Mouse (Mus musculus) intestine, embryonic 16.5 days (tissue): Measurements from ENCODE around the gene Abcc2. TPM values are rescaled to one million over a fixed set of nuclear protein-coding genes. Genes with fewer than 3 reads are reported as not detected.
A peak's percentile ranks its signal among the peaks of the same experiment; 100 is the strongest.

Source experiments
- ATAC-seq: fragments of 200-750 bp; cut with Nextera tagmentation; 2 replicates; pipeline ENCODE4 v1.8.0; 2017; ENCODE audit warnings: moderate TSS enrichment, moderate library complexity
- H3K27ac ChIP-seq: fragments of 300-500 bp; sonication (generic); 2 replicates; pipeline ENCODE4 v1.5.1; 2014; ENCODE audit warnings: mild to moderate bottlenecking, low read length
- H3K27me3 ChIP-seq: fragments of 300-500 bp; sonication (generic); replicated peaks from 2 replicates; pipeline ENCODE4 v1.6.1; 2014; ENCODE audit warnings: low read length, control low read depth, mixed read lengths; ENCODE audit not compliant: control insufficient read depth, insufficient read depth
- H3K36me3 ChIP-seq: fragments of 300-500 bp; sonication (generic); 2 replicates; pipeline ENCODE4 v1.6.1; 2014; ENCODE audit warnings: low read length, control low read depth; ENCODE audit not compliant: control insufficient read depth, insufficient read depth
- H3K4me1 ChIP-seq: fragments of 300-500 bp; sonication (generic); 2 replicates; pipeline ENCODE4 v1.6.1; 2014; ENCODE audit warnings: low read length, control low read depth, mixed read lengths; ENCODE audit not compliant: control insufficient read depth, insufficient read depth
- H3K4me2 ChIP-seq: fragments of 300-500 bp; sonication (generic); 2 replicates; pipeline ENCODE4 v1.6.1; 2014; ENCODE audit warnings: low read depth, low read length, control low read depth
- H3K4me3 ChIP-seq: fragments of 300-500 bp; sonication (generic); 2 replicates; pipeline ENCODE4 v1.5.1; 2014; ENCODE audit warnings: mild to moderate bottlenecking, low read length
- H3K9ac ChIP-seq: fragments of 300-500 bp; sonication (generic); 2 replicates; pipeline ENCODE4 v1.6.1; 2014; ENCODE audit warnings: low read depth, low read length
- H3K9me3 ChIP-seq: fragments of 300-500 bp; sonication (generic); 2 replicates; pipeline ENCODE4 v1.6.1; 2016; ENCODE audit warnings: low read length, control low read depth; ENCODE audit not compliant: control insufficient read depth
- WGBS: fragments of 180-500 bp; shearing (Covaris S2); extraction: QIAGEN DNeasy Blood & Tissue Kit; methylation state at CpG from one replicate; pipeline ENCODE4 v1.1.7; 2014; 5-methylcytosine and 5-hydroxymethylcytosine counted together
- polyA plus RNA-seq: library from polyadenylated mRNA; unstranded; fragments of >200 nt; fragmentation: Nextera tagmentation; extraction: Ambion mirVana; gene quantifications from 2 replicates; pipeline ENCODE4 v1.2.1, GENCODE M21; 2015

Gene Abcc2
- polyA plus RNA-seq, 1 experiment from 2014 or later, result 24.1 TPM

- Histone ChIP-seq H3K4me2 (no peak overlapping the region), H3K9ac (no peak overlapping the region), H3K4me3 (no peak overlapping the region), H3K9me3 (no peaks in the 10 kb centered on the region), H3K27ac (no peak overlapping the region), H3K36me3 (no peaks in the 10 kb centered on the region), H3K4me1 (0 out of 2 replicates have a peak, but pooled peaks cover 3% of the 10 kb centered on the region), H3K27me3 (no peaks in the 10 kb centered on the region)
- ATAC-seq, result no peak
- 67% methylated on average over 2 of the region's 2 CpGs for WGBS
Measured at GRCm38 (mm10) chr19:43754872-43755271, 27.1 kb upstream of the Abcc2 start.

DNA sequence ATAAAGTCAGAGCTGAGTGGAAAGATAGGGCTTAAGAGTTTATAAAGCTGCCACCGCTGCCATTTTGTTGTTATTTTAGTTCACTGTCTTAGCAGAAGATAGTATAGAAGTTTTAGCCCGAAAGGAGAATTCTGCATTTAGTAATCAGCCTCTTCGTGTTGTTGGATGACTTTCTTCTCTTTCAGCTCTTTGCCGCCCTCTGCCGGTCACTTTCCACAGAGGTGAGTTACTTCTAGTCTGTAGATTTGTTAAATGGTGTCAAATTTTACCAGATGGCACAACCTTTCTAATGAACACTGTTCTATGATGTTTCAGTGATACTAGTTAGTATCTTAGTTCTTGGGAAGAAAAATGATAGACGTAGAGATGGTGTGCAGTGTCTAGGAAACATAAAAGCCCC is 21.5 kb upstream of the Abcc2 start:
- no peak for ATAC-seq

DNA sequence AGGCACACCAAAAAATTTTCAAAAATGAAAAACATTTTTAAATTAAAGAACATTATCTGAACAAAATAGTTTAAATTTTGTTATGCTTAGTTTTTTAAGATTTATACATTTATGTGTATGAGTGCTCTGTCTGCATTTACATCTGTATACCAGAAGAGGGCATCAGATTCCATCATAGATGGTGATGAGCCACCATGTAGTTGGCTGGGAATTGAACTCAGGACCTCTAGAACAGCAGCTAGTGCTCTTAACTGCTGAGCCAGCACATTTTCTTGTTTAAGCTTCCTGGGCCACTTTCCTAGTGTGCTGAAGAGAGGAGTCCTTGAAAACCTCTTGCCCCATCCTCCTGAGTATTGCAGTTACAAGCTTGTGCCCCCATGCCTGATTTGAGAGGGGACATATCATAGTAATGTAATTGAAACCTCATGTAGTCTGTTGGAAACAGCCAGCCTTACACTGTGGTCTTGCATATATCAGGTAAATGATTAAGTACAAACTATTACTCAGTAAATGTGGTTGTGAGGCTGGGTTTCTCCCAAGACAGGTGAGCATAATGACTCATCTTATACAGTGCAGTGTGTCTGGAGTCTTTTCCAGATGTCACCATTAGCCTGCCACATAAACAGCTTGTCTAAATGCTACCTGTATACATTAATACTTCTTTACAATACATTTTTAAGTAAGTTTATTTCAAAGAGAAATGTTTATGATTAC is 20.3 kb upstream of the Abcc2 start:
- ATAC-seq, result peak; percentile 92
- H3K9me3 ChIP-seq, result no peaks in the 10 kb centered on the region
- H3K4me1 ChIP-seq, result no peaks in the 10 kb centered on the region
- H3K27ac ChIP-seq, result peak overlapping the region; percentile 63
- H3K36me3 ChIP-seq, result no peaks in the 10 kb centered on the region
- no peaks in the 10 kb centered on the region for H3K27me3 ChIP-seq
- no peak overlapping the region for H3K4me2 ChIP-seq
- no peak overlapping the region for H3K9ac ChIP-seq
- no peak overlapping the region for H3K4me3 ChIP-seq

More for the DNA sequence above, 21.5 kb upstream of the Abcc2 start:
- H3K27ac ChIP-seq, result no peak overlapping the region
- H3K9ac ChIP-seq, result no peak overlapping the region
- no peak overlapping the region for H3K4me2 ChIP-seq
- no peaks in the 10 kb centered on the region for H3K36me3 ChIP-seq
- H3K9me3 ChIP-seq, result no peaks in the 10 kb centered on the region
- no peak overlapping the region for H3K4me3 ChIP-seq
- no peaks in the 10 kb centered on the region for H3K4me1 ChIP-seq
- 23% methylated on average over 6 of the region's 6 CpGs for WGBS
- no peaks in the 10 kb centered on the region for H3K27me3 ChIP-seq

DNA sequence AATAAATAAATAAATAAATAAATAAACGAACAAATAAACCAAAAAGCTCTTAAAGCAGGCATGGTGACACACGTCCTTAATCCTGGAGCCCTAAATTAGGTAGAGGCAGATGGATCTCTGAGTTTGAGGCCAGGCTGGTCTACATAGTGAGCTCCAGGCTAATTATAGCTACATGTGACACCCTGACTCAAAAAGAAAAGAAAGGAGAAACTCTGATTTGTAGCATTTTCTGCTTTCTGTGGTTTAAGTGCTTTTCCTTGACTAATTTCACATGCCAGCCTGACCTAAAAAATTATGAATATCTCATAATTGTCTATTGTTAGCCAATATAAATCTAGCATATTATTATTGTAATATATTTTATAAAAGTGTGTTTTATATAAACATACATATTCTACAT is 19.6 kb upstream of the Abcc2 start:
- ATAC-seq, result no peak
- WGBS, result 77% methylated on average over 2 of the region's 2 CpGs

GRCm38 (mm10) chr19:43766451-43766850 is 15.5 kb upstream of the Abcc2 start:
- Histone ChIP-seq H3K36me3 (no peaks in the 10 kb centered on the region), H3K4me2 (no peak overlapping the region), H3K9ac (no peak overlapping the region), H3K4me1 (peaks cover 2% of the 10 kb centered on the region; the same call in 1 of the 2 replicates), H3K27me3 (no peaks in the 10 kb centered on the region), H3K9me3 (no peaks in the 10 kb centered on the region), H3K4me3 (no peak overlapping the region), H3K27ac (no peak overlapping the region)
- ATAC-seq, result no peak
- 74% methylated on average over 5 of the region's 5 CpGs for WGBS

More for the DNA sequence above, 19.6 kb upstream of the Abcc2 start:
- no peak overlapping the region for H3K9ac ChIP-seq
- no peak overlapping the region for H3K4me2 ChIP-seq
- no peaks in the 10 kb centered on the region for H3K9me3 ChIP-seq
- H3K36me3 ChIP-seq, result no peaks in the 10 kb centered on the region
- H3K4me3 ChIP-seq, result no peak overlapping the region
- no peaks in the 10 kb centered on the region for H3K27me3 ChIP-seq
- no peak overlapping the region for H3K27ac ChIP-seq
- no peaks in the 10 kb centered on the region for H3K4me1 ChIP-seq

DNA sequence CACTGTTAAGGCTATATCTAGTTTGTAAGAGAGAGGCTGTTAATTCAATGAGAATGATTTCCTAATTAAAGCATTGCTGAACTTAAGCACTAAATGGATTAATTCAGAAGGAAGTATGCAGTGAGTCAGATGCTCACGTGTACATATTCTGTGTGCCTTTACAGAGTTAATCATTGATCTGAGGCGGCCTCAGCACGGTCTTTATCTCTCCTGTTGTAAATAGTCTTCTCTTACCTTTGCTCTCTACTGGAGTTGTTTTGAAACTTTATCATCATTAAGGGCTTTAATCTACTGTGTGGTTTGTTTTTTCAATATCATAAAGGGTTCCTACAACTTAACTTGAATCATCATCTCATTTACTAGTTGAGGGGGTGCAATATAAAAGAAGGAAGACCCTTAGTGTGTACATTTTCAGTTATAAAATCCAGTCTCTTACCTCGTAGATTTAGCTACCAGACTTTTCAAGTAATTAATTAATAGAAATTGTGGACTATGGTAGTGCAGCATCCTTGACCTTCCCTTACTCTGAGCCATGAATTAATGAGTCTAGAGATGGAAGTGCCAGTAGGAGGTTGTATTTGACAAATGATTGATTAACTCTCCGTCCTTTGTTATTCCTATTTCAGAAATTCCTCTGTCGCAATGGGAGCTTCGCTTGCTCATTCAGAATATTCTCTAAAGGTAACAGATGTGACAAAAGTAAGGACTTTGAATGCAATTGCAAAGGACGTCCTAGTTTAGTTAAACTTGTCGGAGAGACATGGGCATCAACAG is 14.3 kb upstream of the Abcc2 start:
- no peak overlapping the region for H3K9ac ChIP-seq
- no peak overlapping the region for H3K4me3 ChIP-seq
- H3K27me3 ChIP-seq, result no peaks in the 10 kb centered on the region
- ATAC-seq, result peak; percentile 96
- 50% methylated on average over 9 of the region's 9 CpGs for WGBS
- H3K9me3 ChIP-seq, result no peaks in the 10 kb centered on the region
- H3K27ac ChIP-seq, result peak overlapping the region; percentile 64
- peaks cover 5% of the 10 kb centered on the region for H3K4me1 ChIP-seq
- no peaks in the 10 kb centered on the region for H3K36me3 ChIP-seq
- peak overlapping the region; percentile 32; the same call in 1 of the 2 replicates for H3K4me2 ChIP-seq

DNA sequence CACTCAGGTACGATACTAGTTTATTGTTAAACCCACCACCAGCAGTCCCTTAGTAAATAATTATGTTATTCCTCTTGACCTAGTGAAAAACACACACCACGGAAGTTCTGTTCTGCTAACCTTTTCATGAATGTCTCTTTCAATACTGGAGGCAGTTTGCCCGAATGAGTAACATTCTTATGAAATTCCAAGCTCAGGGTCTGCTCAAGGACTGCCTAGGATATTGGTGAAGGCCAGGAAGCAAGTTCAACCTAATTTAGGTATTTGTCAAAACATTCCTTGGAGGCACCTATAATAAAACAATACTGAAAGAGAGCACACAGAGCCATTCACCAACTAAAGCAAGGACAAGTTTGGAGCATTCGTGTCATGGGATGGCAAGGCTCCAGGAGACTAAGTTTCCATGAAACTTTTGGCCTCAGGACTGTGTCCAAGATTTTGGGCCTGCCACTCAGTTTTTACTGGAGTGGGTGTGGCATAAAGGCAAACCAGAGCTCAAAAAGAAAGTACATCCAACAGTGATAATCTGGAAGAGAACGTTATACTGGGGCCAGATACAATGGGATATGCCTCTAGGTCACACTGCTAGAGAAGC is 12.5 kb upstream of the Abcc2 start:
- peaks cover 5% of the 10 kb centered on the region for H3K4me1 ChIP-seq
- no peak overlapping the region; the same call in 1 of the 2 replicates for H3K27ac ChIP-seq
- WGBS, result 67% methylated on average over 5 of the region's 5 CpGs
- no peak overlapping the region for H3K9ac ChIP-seq
- H3K27me3 ChIP-seq, result no peaks in the 10 kb centered on the region
- ATAC-seq, result no peak
- H3K9me3 ChIP-seq, result no peaks in the 10 kb centered on the region
- H3K4me3 ChIP-seq, result no peak overlapping the region
- H3K4me2 ChIP-seq, result no peak overlapping the region
- H3K36me3 ChIP-seq, result no peaks in the 10 kb centered on the region

DNA sequence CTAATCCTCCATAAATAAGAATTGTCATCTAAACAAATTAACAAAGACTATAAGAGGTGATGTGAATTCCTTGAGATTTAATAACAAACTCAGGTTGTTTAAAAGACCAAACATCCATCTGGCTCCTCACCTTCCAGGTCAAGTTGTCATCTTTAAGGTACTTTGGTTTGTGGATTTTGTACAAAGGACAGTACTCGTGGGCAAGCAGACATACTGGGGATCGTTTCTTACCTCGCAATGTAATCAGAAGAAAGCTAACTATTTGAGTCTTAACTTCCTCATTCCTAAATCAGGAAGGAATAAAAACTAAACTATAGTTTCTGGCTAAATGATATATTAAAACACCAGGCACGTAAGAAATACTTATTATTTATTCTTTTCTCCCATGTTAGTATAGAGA is 11.4 kb upstream of the Abcc2 start:
- Histone ChIP-seq H3K4me1 (peaks cover 5% of the 10 kb centered on the region), H3K36me3 (no peaks in the 10 kb centered on the region), H3K4me2 (no peak overlapping the region), H3K27ac (no peak overlapping the region), H3K4me3 (no peak overlapping the region), H3K27me3 (no peaks in the 10 kb centered on the region), H3K9ac (no peak overlapping the region), H3K9me3 (no peaks in the 10 kb centered on the region)
- 59% methylated on average over 4 of the region's 4 CpGs for WGBS
- no peak for ATAC-seq

DNA sequence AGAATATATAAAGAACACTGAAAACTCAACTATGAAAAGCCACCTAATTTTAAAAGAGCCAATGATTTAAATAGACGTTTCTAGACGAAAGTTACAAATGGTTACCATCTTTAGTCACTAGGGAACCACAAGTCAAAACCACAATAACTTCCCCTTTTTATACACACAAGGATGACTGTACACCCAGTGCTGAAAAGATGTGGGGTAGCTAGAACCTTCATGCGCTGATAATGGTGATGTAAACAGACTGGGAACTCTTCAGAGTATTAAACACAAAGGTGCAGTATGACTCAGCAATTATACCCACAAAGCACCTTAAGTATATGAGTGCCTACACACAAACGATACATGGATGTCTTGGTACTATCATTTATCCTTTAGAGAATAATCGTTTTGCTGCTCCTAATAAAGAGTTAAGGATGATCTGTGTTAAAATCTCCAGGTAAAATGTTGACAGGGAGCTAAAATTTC is 10.5 kb upstream of the Abcc2 start:
- no peak overlapping the region for H3K27ac ChIP-seq
- H3K27me3 ChIP-seq, result no peaks in the 10 kb centered on the region
- H3K9ac ChIP-seq, result no peak overlapping the region
- peaks cover 5% of the 10 kb centered on the region for H3K4me1 ChIP-seq
- 86% methylated on average over 5 of the region's 5 CpGs for WGBS
- ATAC-seq, result no peak
- no peaks in the 10 kb centered on the region for H3K9me3 ChIP-seq
- H3K4me2 ChIP-seq, result no peak overlapping the region
- no peak overlapping the region for H3K4me3 ChIP-seq
- no peaks in the 10 kb centered on the region for H3K36me3 ChIP-seq
